Mouse (Mus musculus): ENCODE data around the gene Myo15b.

DNA sequence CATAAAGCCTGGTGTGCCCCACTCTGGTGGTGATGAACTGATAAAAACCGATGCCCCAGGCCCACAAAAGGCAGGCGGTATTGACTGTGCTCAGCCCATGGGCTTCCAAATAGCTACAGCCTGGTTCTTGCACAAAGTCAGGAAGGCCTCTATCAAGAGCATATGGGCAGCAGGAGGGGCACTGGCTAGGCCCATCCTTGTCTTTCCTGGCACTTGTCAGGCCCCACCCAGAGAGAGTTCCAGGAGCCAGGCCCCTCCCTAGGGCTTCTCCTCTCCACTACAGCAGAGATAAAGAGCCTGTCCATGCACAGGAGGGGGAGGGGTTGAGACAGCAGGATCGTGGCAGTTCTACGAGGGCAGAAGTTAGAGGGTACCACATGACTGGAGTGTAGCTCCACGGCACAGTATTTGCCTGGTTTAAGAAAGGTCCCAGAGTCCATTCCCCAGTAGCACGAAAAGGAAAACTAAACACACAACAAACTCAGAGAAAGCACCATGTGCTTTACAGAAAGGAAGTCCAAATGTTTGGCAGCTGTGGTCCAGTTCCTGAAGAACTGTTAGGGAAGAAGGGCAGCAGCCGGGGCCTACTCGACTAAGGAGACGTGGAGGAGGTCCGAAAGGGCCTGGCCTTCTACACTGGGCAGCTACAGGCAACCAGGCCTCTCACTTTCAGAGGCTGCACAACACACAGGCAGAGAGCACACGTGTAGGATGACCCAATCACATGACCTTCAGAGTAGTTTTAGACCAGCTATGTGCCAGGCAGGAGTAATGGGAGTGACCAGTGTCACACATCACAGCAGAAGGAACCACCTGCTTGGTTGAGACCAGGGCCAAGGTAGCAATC, 45.4 kb downstream of the Myo15b start:
- no peak for TF ChIP-seq CTCF (IDR thresholded peaks at IDR 0.05; ENCODE audit: insufficient read depth, low read depth, low read length)
- no peak for TF ChIP-seq POLR2A (IDR thresholded peaks at IDR 0.05; ENCODE audit: insufficient read depth, low read depth, low read length)

Data from olfactory bulb, adult 2 months (tissue).